Mouse (Mus musculus) embryonic fibroblast, embryonic 13.5 days (primary cell): ENCODE results near the gene Itpr2.

Experiments used
- CTCF ChIP-seq: IDR thresholded peaks from 2 replicates; pipeline ENCODE4 v1.5.1; 2011; ENCODE audit warnings: mild to moderate bottlenecking, control low read depth, low read length, moderate library complexity, borderline replicate concordance; ENCODE audit not compliant: insufficient read depth
- POLR2A ChIP-seq: IDR thresholded peaks from 2 replicates; pipeline ENCODE4 v1.6.1; 2011; ENCODE audit warnings: low read depth, mild to moderate bottlenecking, control low read depth, low read length, moderate library complexity

GRCm38 (mm10) chr6:146284921-146285565 lies 217.0 kb downstream of the Itpr2 start:
- TF ChIP-seq CTCF: no peak
- TF ChIP-seq POLR2A: no peak
